Mouse (Mus musculus): Measurements from ENCODE around the gene Ttc7. TPM values are rescaled to one million over a fixed set of nuclear protein-coding genes. Genes with fewer than 3 reads are reported as not detected.
A peak's percentile ranks its signal among the peaks of the same experiment; 100 is the strongest.

The Ttc7 gene
- polyA plus RNA-seq, 1 experiment from 2014 or later, result 5.3 TPM

DNA sequence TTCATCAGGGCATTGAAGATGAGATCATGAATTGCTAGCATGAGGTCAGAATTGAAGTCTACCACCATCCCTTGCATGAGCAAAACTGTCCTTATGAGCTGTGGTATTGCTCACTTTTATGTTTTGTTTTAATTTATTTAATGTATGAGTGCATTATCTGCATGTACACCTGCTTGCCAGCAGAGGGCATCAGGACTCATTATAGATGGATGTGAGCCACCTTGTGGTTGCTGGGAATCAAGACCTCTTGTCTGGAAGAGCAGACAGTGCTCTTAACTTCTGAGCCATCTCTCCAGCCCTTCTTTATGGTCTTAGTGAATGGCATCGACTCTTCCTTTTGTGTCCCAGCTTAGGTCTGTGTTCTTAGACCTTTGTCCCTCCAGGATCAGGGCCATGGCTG is 39.0 kb downstream of the Ttc7 start:
- Histone ChIP-seq H3K36me3 (no peaks in the 10 kb centered on the region), H3K4me2 (no peak overlapping the region), H3K9me3 (no peaks in the 10 kb centered on the region), H3K27ac (replicated peaks) (no peak overlapping the region), H3K9ac (no peak overlapping the region), H3K27me3 (no peaks in the 10 kb centered on the region), H3K4me3 (no peak overlapping the region), H3K4me1 (replicated peaks) (peaks cover 12% of the 10 kb centered on the region)
- ATAC-seq (ENCODE audit: low FRiP score, low read depth), result no peak
- 100% methylated on average over 1 of the region's 1 CpGs for WGBS

DNA sequence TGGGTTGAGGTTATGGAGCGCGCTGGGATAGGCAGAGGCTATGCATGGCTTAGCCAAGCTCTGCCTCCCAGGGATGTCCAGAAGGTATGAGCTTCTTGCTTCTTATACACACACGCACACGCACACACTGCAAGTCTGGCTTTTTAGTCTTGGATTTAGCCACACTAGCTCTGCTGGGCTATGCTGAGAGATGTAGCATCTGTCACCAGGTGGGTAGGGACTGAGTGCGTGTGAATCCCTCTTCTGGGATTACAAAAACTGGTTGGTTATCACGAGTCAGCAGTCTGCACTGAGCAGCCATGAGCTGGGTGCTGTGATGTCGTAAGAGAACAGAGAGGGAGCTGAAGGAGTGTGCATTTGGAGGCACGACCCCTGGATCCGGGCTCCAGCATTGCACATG is 40.5 kb downstream of the Ttc7 start:
- Histone ChIP-seq H3K36me3 (no peaks in the 10 kb centered on the region), H3K9me3 (no peaks in the 10 kb centered on the region), H3K4me3 (no peak overlapping the region), H3K9ac (no peak overlapping the region), H3K27me3 (no peaks in the 10 kb centered on the region), H3K4me2 (no peak overlapping the region), H3K4me1 (replicated peaks) (peaks cover 25% of the 10 kb centered on the region), H3K27ac (replicated peaks) (no peak overlapping the region)
- ATAC-seq (ENCODE audit: low FRiP score, low read depth), result no peak
- WGBS, result 84% methylated on average over 9 of the region's 9 CpGs

DNA sequence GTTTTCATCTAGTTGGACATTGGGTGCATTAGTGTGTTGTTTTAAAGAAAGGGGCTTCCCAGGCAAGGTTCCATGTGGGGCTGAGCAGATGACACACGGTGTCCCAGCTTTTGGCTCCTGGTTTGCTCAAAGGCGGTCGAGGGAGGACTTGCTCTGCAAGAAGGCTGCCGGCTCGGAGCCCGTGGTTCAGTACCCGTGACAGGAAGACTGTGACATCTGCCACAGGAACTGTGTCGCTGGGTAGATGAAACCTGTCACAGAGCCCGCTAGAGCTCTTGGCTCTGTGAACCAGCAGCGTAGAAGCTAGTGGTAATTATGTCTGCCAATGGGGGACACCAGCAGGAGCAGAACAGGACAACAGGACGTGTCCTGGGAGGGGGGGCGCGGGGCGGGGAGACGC is 42.8 kb downstream of the Ttc7 start:
- no peaks in the 10 kb centered on the region for H3K27me3 ChIP-seq
- no peak overlapping the region for H3K27ac ChIP-seq (replicated peaks)
- no peak overlapping the region for H3K9ac ChIP-seq
- H3K36me3 ChIP-seq, result no peaks in the 10 kb centered on the region
- H3K4me3 ChIP-seq, result no peak overlapping the region
- WGBS, result 60% methylated on average over 15 of the region's 15 CpGs
- peaks cover 38% of the 10 kb centered on the region for H3K4me1 ChIP-seq (replicated peaks)
- H3K9me3 ChIP-seq, result no peaks in the 10 kb centered on the region
- ATAC-seq (ENCODE audit: low FRiP score, low read depth), result no peak
- H3K4me2 ChIP-seq, result no peak overlapping the region

DNA sequence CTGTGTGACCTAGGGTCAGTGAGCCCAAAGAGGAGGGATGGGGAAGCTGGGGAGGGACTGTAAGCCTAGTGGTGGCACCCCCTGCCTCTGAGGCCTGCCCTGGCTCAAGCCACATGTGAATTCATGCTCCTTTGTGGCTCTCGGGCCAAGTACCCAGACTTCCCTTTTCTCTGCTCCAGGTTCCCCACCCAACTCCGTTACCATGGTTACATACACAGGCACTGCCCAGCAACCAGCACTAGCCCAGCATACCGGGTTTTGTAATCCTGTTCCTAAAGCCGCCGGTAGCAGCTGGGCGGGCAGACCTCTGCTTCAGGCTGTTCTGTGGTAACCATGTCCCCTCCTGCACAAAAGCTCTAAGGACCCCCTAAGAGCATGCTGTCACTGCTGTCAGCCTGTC is 44.3 kb downstream of the Ttc7 start:
- no peaks in the 10 kb centered on the region for H3K9me3 ChIP-seq

DNA sequence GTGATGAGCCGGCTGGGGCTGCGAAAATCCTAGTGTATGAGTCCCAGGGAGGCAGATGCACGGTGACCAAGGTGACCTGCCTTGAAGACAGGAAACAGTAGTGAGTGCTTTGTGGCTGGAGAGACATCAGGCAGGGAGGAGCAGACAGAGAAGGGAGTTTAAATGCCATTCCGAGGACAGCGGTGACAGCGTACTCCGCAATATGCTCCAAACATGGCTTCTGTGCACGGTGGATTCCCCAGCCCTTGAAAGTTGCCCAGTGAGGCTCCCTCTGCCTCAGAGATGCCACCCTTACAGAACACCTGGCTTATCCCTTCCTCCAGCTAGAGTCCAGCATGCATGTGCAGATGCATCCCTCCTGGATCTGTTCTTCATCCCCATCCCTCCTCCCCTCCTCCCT is 45.0 kb downstream of the Ttc7 start:
- Histone ChIP-seq H3K9me3 (no peaks in the 10 kb centered on the region), H3K4me3 (no peak overlapping the region), H3K36me3 (no peaks in the 10 kb centered on the region), H3K4me1 (replicated peaks) (peaks cover 59% of the 10 kb centered on the region), H3K27ac (replicated peaks) (peak overlapping the region; percentile 27; the same call in 1 of the 2 replicates), H3K9ac (no peak overlapping the region), H3K4me2 (no peak overlapping the region), H3K27me3 (no peaks in the 10 kb centered on the region)
- ATAC-seq (ENCODE audit: low FRiP score, low read depth), result no peak
- WGBS, result 52% methylated on average over 8 of the region's 8 CpGs

More for the DNA sequence above, 44.3 kb downstream of the Ttc7 start:
- peak overlapping the region; percentile 27; the same call in 1 of the 2 replicates for H3K27ac ChIP-seq (replicated peaks)
- ATAC-seq (ENCODE audit: low FRiP score, low read depth), result peak; percentile 28
- WGBS, result 13% methylated on average over 6 of the region's 6 CpGs
- H3K4me1 ChIP-seq (replicated peaks), result peaks cover 53% of the 10 kb centered on the region
- no peak overlapping the region for H3K4me2 ChIP-seq
- H3K4me3 ChIP-seq, result no peak overlapping the region
- no peak overlapping the region for H3K9ac ChIP-seq
- no peaks in the 10 kb centered on the region for H3K27me3 ChIP-seq
- H3K36me3 ChIP-seq, result no peaks in the 10 kb centered on the region

DNA sequence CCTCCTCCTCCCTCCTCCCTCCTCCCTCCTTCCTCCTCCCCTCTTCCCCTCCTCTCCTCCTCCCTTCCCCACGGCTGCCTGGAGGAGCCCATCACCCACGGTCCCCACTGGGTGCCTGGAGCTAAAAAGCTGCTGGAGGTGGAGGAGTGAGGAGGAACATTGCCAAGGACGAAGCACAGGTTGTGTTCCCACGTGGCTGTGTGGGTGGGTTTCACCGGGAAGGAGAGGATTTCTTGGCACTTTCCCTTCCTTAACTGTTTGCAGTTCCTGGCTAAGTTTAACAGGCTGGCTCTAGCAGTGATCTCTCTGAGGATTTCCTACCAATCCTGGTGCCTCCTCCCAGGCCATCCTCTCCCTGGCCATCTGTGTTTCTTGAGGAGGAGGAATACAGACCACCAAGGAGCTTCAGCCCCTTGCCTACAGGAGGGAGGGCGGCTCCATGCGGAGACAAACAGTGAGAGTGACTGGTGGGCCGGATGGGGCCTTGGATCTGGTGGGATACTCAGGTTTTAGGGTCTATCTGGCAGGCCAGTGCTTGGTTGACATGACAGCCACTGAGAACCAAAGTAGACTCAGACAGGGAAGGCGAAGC is 45.6 kb downstream of the Ttc7 start:
- no peak for ATAC-seq (ENCODE audit: low FRiP score, low read depth)
- Histone ChIP-seq H3K4me1 (replicated peaks) (peaks cover 66% of the 10 kb centered on the region), H3K9ac (no peak overlapping the region)

DNA sequence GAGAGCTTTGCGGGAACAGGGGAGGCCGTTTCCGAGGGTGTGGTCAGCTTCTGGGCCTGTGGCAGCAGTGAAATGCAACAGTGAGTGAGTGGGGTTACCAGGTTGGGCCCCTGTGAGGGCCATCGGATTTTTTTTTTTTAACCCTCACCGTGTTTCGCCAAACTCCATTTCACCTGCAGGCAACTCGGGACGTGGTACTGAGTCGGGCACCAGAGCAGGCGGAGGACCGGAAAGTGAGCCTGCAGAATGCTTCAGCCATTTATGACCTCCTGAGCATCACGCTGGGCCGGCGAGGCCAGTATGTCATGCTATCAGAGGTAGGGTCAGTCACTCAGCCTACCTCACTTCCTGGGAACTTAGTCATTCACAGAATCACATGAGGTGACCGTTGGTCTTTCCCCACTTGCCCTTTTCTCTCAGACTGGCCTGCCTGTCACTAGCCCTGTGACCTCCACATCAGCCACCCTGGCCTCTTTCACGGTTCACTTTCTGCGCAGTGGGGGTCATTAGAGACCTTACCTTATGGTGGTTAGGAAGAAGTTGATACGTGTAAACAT is 46.5 kb downstream of the Ttc7 start:
- ATAC-seq (ENCODE audit: low FRiP score, low read depth), result no peak
- Histone ChIP-seq H3K4me2 (no peak overlapping the region), H3K4me1 (replicated peaks) (peaks cover 67% of the 10 kb centered on the region), H3K27me3 (no peaks in the 10 kb centered on the region), H3K36me3 (no peaks in the 10 kb centered on the region), H3K27ac (replicated peaks) (no peak overlapping the region), H3K9ac (no peak overlapping the region), H3K4me3 (no peak overlapping the region), H3K9me3 (no peaks in the 10 kb centered on the region)
- 89% methylated on average over 18 of the region's 18 CpGs for WGBS

More for the DNA sequence above, 45.6 kb downstream of the Ttc7 start:
- 0 out of 2 replicates have a peak overlapping the region, but pooled peaks have one; percentile 20 for H3K27ac ChIP-seq (replicated peaks)
- 55% methylated on average over 8 of the region's 9 CpGs for WGBS
- H3K4me2 ChIP-seq, result no peak overlapping the region
- H3K27me3 ChIP-seq, result no peaks in the 10 kb centered on the region
- H3K36me3 ChIP-seq, result no peaks in the 10 kb centered on the region
- H3K4me3 ChIP-seq, result no peak overlapping the region
- H3K9me3 ChIP-seq, result no peaks in the 10 kb centered on the region

DNA sequence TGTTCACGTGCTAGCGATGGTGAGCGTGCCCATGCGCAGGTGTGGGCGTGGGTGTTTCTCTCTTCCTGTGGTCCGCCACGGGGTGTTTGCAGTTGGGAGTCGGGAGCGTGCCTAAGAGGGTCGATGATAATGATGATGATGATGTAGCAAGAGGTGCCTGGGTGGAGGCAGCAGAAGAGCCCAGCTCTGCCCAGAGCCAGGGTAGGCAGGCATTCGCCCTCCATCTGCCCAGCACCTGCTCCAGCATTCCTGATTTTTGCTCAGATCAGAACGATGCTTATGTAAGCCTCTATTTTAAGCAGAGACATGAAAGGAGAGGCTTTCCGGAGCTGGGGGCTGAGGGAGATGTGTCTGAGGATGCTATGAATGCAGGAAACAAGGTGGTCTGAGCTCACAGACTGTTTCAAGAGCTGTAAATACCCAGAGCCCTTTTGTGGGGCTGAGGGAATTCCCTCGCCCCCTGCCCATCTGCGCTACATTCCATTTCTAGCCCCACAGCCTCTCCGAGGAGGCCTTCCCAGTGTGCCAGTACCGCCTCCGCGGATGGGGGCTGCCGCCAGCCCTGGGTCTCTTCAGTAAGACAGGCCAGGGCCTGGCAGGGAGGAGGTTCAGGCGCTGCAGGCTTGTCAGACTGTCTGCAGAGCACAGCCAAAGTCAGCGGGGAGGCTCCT is 47.7 kb downstream of the Ttc7 start:
- Histone ChIP-seq H3K9ac (peak overlapping the region; percentile 32), H3K27ac (replicated peaks) (peak overlapping the region; percentile 82), H3K9me3 (no peaks in the 10 kb centered on the region), H3K36me3 (no peaks in the 10 kb centered on the region), H3K4me1 (replicated peaks) (peaks cover 66% of the 10 kb centered on the region), H3K4me3 (no peak overlapping the region), H3K27me3 (no peaks in the 10 kb centered on the region), H3K4me2 (peak overlapping the region; percentile 44)
- ATAC-seq (ENCODE audit: low FRiP score, low read depth), result peak; percentile 14
- WGBS, result 28% methylated on average over 22 of the region's 22 CpGs

DNA sequence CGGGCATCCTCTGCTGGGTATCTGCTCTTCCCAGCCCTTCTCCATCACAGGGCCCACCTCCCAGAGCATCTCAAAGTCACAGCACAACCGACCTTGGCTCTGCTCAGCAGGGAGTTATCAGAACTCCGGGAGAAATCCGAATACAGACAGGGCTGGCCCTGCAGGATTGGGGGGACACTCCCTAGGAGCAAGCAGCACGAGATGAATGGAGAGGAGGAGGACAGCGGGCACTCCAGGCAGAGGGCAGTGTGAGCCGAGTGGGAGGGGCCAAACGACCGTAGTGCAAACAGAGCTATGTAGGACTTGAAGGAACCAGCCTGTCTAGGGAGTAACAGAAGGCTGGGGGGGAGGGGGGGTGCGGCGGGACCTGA is 48.2 kb downstream of the Ttc7 start:
- under 1% methylated on average over 11 of the region's 11 CpGs for WGBS
- Histone ChIP-seq H3K27me3 (no peaks in the 10 kb centered on the region), H3K4me2 (peak overlapping the region; percentile 44), H3K9ac (peak overlapping the region; percentile 32), H3K27ac (replicated peaks) (peak overlapping the region; percentile 82), H3K4me1 (replicated peaks) (peaks cover 62% of the 10 kb centered on the region), H3K36me3 (no peaks in the 10 kb centered on the region), H3K9me3 (no peaks in the 10 kb centered on the region), H3K4me3 (no peak overlapping the region)
- peak; percentile 58 for ATAC-seq (ENCODE audit: low FRiP score, low read depth)

DNA sequence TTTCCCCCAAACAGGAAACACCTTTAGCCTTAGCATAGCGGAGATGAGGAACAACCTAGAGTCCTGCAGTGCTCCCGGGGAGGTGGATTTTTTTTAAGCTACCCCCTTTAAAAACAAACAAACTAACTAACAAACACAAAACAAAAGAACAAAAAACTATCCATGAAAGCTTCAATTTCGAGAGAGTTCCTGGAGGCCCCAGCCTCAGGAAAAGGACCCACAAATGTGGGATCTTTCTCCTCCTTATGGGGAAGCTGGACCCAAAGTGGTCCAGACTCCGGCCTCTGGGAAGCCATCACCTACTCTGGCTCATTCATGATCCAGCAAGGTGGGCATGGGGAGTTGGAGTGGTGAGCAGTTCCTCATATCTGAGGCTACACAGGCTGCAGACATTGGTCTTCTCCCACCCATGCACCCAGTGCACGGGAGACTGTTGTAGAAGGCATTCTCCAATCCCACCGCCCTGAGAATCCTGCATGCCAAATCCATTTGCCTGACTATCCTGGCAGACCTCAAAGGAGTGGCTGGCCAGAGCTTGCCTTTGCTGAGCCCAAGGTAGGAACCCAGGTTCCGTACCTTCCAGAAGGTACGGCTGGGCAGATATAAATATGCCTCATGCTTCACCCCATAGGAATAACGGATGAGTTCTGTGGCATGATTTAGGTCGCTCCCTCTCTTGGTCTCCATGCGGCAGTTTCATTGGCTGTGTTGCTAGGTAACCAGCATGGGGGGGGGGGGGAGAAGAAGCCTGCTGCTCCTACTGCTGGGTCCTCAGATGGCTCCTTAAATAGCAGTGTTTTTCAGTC is 48.9 kb downstream of the Ttc7 start:
- 20% methylated on average over 11 of the region's 11 CpGs for WGBS
- Histone ChIP-seq H3K4me2 (peak overlapping the region; percentile 44), H3K9ac (no peak overlapping the region; the same call in 1 of the 2 replicates), H3K4me3 (no peak overlapping the region), H3K27ac (replicated peaks) (peak overlapping the region; percentile 82), H3K27me3 (no peaks in the 10 kb centered on the region), H3K36me3 (no peaks in the 10 kb centered on the region), H3K4me1 (replicated peaks) (peaks cover 56% of the 10 kb centered on the region), H3K9me3 (no peaks in the 10 kb centered on the region)
- ATAC-seq (ENCODE audit: low FRiP score, low read depth), result peak; percentile 76

DNA sequence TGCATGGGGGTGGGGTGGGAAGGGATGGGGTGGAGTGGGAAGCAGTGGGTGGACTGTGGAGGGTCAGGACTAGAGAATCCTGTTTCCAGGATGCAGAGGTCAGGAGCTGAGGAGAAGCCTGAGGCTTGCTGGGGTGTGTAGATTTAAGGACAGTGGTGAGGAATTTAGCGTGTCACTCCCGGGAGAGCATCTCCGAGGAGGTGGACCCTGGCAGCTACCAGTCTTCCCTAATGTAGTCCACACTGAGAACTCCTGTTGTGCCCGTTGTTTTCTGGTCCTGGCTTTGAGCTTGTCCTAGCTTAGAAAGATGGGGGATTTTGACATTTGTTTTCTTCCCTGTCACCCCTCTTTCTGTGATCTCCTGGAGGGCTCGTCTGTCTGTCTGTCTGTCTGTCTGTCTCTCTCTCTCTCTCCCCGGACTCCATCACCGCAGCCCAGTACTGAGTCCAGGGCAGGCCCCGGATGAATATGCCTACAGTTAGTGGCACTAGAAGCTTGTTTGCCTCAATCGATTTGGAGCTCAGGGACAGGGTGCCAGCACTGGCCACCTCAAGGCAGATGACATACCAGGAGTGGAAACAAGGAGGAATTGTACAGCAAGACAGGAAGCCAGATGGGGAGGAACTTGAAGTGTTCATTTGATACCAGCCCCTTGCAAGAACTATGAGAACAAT is 49.6 kb downstream of the Ttc7 start:
- no peak overlapping the region for H3K9ac ChIP-seq
- H3K36me3 ChIP-seq, result no peaks in the 10 kb centered on the region
- WGBS, result 39% methylated on average over 9 of the region's 9 CpGs
- peaks cover 48% of the 10 kb centered on the region for H3K4me1 ChIP-seq (replicated peaks)
- peak overlapping the region; percentile 44 for H3K4me2 ChIP-seq
- no peaks in the 10 kb centered on the region for H3K9me3 ChIP-seq
- no peak for ATAC-seq (ENCODE audit: low FRiP score, low read depth)
- no peaks in the 10 kb centered on the region for H3K27me3 ChIP-seq
- no peak overlapping the region for H3K4me3 ChIP-seq
- peak overlapping the region; percentile 82 for H3K27ac ChIP-seq (replicated peaks)
